Mouse (Mus musculus): ENCODE data around the gene Rps15.

The Rps15 gene

GRCm38 (mm10) chr10:80288097-80288496, 4.2 kb upstream of the Rps15 start:
- DNase-seq (ENCODE audit: extremely low read depth, low read depth, low spot score), result no peak

GRCm38 (mm10) chr10:80288657-80289056, 3.6 kb upstream of the Rps15 start:
- DNase-seq (ENCODE audit: extremely low read depth, low read depth, low spot score), result no peak

- no peak for DNase-seq (ENCODE audit: extremely low read depth, low read depth, low spot score)
Observed at GRCm38 (mm10) chr10:80293325-80293724, 1.1 kb downstream of the Rps15 start.

- DNase-seq (ENCODE audit: extremely low read depth, low read depth, low spot score), result no peak
Observed at GRCm38 (mm10) chr10:80294311-80294710, 2.1 kb downstream of the Rps15 start.

GRCm38 (mm10) chr10:80294788-80295303, 2.6 kb downstream of the Rps15 start:
- no peak for DNase-seq (ENCODE audit: extremely low read depth, low read depth, low spot score)

- DNase-seq (ENCODE audit: extremely low read depth, low read depth, low spot score), result no peak
Observed at GRCm38 (mm10) chr10:80295618-80296425, 3.6 kb downstream of the Rps15 start, which contains the start of gene Apc2. Gene Apc2, plus strand, starts transcription at chr10:80295977.

GRCm38 (mm10) chr10:80296824-80297223, 4.6 kb downstream of the Rps15 start:
- no peak for DNase-seq (ENCODE audit: extremely low read depth, low read depth, low spot score)

- DNase-seq (ENCODE audit: extremely low read depth, low read depth, low spot score), result no peak
Observed at GRCm38 (mm10) chr10:80297526-80298133, 5.4 kb downstream of the Rps15 start.

- no peak for DNase-seq (ENCODE audit: extremely low read depth, low read depth, low spot score)
Observed at GRCm38 (mm10) chr10:80298571-80299281, 6.5 kb downstream of the Rps15 start.

GRCm38 (mm10) chr10:80299301-80299700, 7.0 kb downstream of the Rps15 start:
- DNase-seq (ENCODE audit: extremely low read depth, low read depth, low spot score), result no peak

- DNase-seq (ENCODE audit: extremely low read depth, low read depth, low spot score), result no peak
Observed at GRCm38 (mm10) chr10:80299824-80300223, 7.6 kb downstream of the Rps15 start.

- DNase-seq (ENCODE audit: extremely low read depth, low read depth, low spot score), result no peak
Observed at GRCm38 (mm10) chr10:80300672-80301181, 8.5 kb downstream of the Rps15 start.

GRCm38 (mm10) chr10:80301256-80302081, 9.2 kb downstream of the Rps15 start:
- DNase-seq (ENCODE audit: extremely low read depth, low read depth, low spot score), result no peak

- no peak for DNase-seq (ENCODE audit: extremely low read depth, low read depth, low spot score)
Observed at GRCm38 (mm10) chr10:80302082-80302355, 9.8 kb downstream of the Rps15 start.

- DNase-seq (ENCODE audit: extremely low read depth, low read depth, low spot score), result no peak
Observed at GRCm38 (mm10) chr10:80302471-80302881, 10.2 kb downstream of the Rps15 start.

- DNase-seq (ENCODE audit: extremely low read depth, low read depth, low spot score), result no peak
Observed at GRCm38 (mm10) chr10:80304458-80304857, 12.2 kb downstream of the Rps15 start.

GRCm38 (mm10) chr10:80304862-80305261, 12.6 kb downstream of the Rps15 start:
- DNase-seq (ENCODE audit: extremely low read depth, low read depth, low spot score), result no peak

- DNase-seq (ENCODE audit: extremely low read depth, low read depth, low spot score), result no peak
Observed at GRCm38 (mm10) chr10:80311560-80311959, 19.3 kb downstream of the Rps15 start.

- DNase-seq (ENCODE audit: extremely low read depth, low read depth, low spot score), result no peak
Observed at GRCm38 (mm10) chr10:80312586-80313504, 20.6 kb downstream of the Rps15 start.

All from fat pad, adult 2 months (tissue).